In the genomic region with DNA sequence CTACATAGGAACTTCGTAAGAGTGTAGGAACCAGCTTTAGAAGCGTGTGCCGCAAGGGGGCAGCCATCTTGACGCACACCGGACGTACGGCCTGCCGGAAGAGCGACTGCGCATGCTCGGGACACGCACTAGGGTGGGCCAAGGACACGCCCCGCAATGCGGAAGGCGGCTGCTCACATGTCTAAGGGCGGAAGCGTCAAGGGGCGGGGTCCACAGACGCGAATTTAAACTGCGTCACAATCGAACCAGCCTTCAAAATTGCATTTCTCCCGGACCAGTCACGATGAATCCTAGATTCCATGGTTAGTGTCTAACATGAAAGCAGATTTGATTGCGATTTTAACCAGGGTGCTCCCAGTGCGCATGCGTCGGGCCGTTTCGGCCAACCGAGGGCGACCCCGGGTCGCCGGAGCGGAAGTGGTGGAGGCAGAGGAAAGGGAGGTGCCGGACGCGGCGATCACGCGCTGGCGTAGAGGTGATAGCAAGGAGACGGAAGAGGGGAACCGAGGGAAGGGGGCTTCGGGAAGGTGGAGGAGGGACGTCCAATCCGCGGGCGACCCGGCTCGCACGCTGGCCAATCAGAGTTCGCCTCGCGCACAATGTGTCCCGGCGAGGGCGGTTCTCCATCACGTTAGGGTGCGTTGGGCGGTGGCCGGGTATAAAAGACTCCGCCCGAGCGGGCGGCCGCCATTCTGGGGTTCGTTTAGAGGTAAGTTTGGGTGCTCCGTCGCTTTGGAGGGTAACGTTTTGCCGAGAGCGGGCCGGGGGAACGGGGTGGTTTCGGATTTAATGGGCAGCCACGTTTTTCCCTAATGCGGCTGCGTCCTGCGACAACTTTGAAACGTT, we compare ENCODE assay signal across 8 mouse cellular contexts. TPM values are rescaled to one million over a fixed set of nuclear protein-coding genes. Genes with fewer than 3 reads are reported as not detected.
DNase-seq lines count a peak whose midpoint lies in the region; ATAC-seq lines count a peak whose summit lies in the region.

Gene Mrps18b (minus strand): TSS at position 93 of the 846 bp plus-strand sequence.
Gene Ppp1r10 (plus strand): TSS at position 138 of the 846 bp plus-strand sequence.

- DNase-seq in WW6 (ENCODE audit: low read depth, low spot score) = peak; percentile 99
- peak; percentile 96 to 98 for DNase-seq in cerebellum, postnatal 4 days (ENCODE audit: low spot score in 2 of 2)
- DNase-seq in gastrocnemius, adult 18-20 months (ENCODE audit: low spot score) = peak; percentile 99
- peak; percentile 99 for DNase-seq in left cerebral cortex, adult 18-20 months (ENCODE audit: low spot score in 2 of 2)
- DNase-seq in right cerebral cortex, adult 18-20 months = peak; percentile 100
- DNase-seq in urinary bladder, postnatal 10 days (ENCODE audit: low spot score) = peak; percentile 97

- under 1% methylated on average over 83 of the region's 83 CpGs for WGBS in hindbrain, embryonic 16.5 days
- WGBS in macrophage (ENCODE audit: missing documents) = under 1% methylated on average over 73 of the region's 83 CpGs

- no peaks in the 10 kb centered on the region for H3K27me3 ChIP-seq in hindbrain, embryonic 16.5 days (replicated peaks; ENCODE audit: control insufficient read depth, insufficient read depth, low read length)

- peaks cover 26% of the 10 kb centered on the region for H3K4me1 ChIP-seq in hindbrain, embryonic 16.5 days (ENCODE audit: control insufficient read depth, insufficient read depth, low read depth, low read length)

- H3K4me2 ChIP-seq in hindbrain, embryonic 16.5 days (ENCODE audit: low read length) = peak within 1 kb of the TSS; percentile 88

- H3K36me3 ChIP-seq in hindbrain, embryonic 16.5 days (ENCODE audit: control insufficient read depth, insufficient read depth, low read length) = no peaks in the 10 kb centered on the region; the same call in 1 of the 2 replicates
- H3K36me3 ChIP-seq in macrophage (ENCODE audit: inconsistent target) = peaks cover 14% of the 10 kb centered on the region

- H3K79me2 ChIP-seq in macrophage (ENCODE audit: inconsistent target) = peaks cover 81% of the 10 kb centered on the region

- peak within 1 kb of the TSS; percentile 67 for H3K4me3 ChIP-seq in hindbrain, embryonic 16.5 days (ENCODE audit: low read length)
- peak within 1 kb of the TSS; percentile 91 for H3K4me3 ChIP-seq in macrophage (ENCODE audit: inconsistent target)

- peak within 1 kb of the TSS; percentile 91 for H3K27ac ChIP-seq in hindbrain, embryonic 16.5 days (ENCODE audit: low read depth, low read length)
- peak within 1 kb of the TSS; percentile 98 for H3K27ac ChIP-seq in macrophage

- peak within 1 kb of the TSS; percentile 88 for H3K9ac ChIP-seq in hindbrain, embryonic 16.5 days (ENCODE audit: low read depth, low read length)

- peak; percentile 95 for ATAC-seq in hindbrain, embryonic 16.5 days

- no peaks in the 10 kb centered on the region for H3K9me3 ChIP-seq in hindbrain, embryonic 16.5 days (ENCODE audit: control insufficient read depth, low read length)

RNA-seq across cellular contexts. Expression of gene Mrps18b, which starts in this region (rescaled TPM):
- 10 to 100 TPM; 61.6 to 62.4 TPM for total RNA-seq in gastrocnemius, adult 18-20 months (2021)
- 59.6 and 67.4 TPM in 2 replicates for polyA plus RNA-seq in hindbrain, embryonic 16.5 days (2015; fragmentation: Nextera tagmentation; extraction: Ambion mirVana)
- total RNA-seq in left cerebral cortex, adult 18-20 months (2021) = 10 to 100 TPM; 39.9 to 41.3 TPM
- 10 to 100 TPM; 15.4 to 68.1 (median 46.5) TPM for total RNA-seq in macrophage (2018; cell fraction: chromatin; rRNA removed)
- 10 to 100 TPM; 27.3 to 60.5 (median 42.1) TPM for total RNA-seq in macrophage (2018; cell fraction: cytosol; rRNA removed)
- total RNA-seq in macrophage (2018; cell fraction: nucleus; rRNA removed) = 10 to 100 TPM; 20.7 to 84.5 (median 36.9) TPM
- 31.2 to 75.1 TPM (median 49.9 TPM) in 3 replicates for polyA plus RNA-seq in macrophage (2018)

RNA-seq across cellular contexts. Expression of gene Ppp1r10, which starts in this region (rescaled TPM):
- 10 to 100 TPM; 23.2 to 43.9 TPM for total RNA-seq in gastrocnemius, adult 18-20 months (2021)
- polyA plus RNA-seq in hindbrain, embryonic 16.5 days (2015; fragmentation: Nextera tagmentation; extraction: Ambion mirVana) = 32.7 and 40.2 TPM in 2 replicates
- 10 to 100 TPM; 62.9 to 63.7 TPM for total RNA-seq in left cerebral cortex, adult 18-20 months (2021)
- total RNA-seq in macrophage (2018; cell fraction: chromatin; rRNA removed) = 100 to 1,000 TPM; 104 to 573 (median 202) TPM
- total RNA-seq in macrophage (2018; cell fraction: cytosol; rRNA removed) = 100 to 1,000 TPM in 5 of 26 experiments, 10 to 100 TPM in 21; 27.9 to 140 (median 53.2) TPM
- 100 to 1,000 TPM; 136 to 628 (median 278) TPM for total RNA-seq in macrophage (2018; cell fraction: nucleus; rRNA removed)
- polyA plus RNA-seq in macrophage (2018) = 27.4 to 97.8 TPM (median 35.0 TPM) in 3 replicates

Comparison
In these comparisons a context has a peak if more than half of its experiments do, and no peak if none do; other contexts are left out.
1. Peak in every context shown above with its lines: DNase-seq, ATAC-seq, H3K4me3 ChIP-seq and H3K27ac ChIP-seq.